Mouse (Mus musculus) small intestine, adult 2 months (tissue): ENCODE measurements around the gene Plppr2. TPM values are rescaled to one million over a fixed set of nuclear protein-coding genes. Genes with fewer than 3 reads are reported as not detected.

Experiments
- H3K27ac ChIP-seq: fragments of 200-500 bp; 2 replicates; pipeline ENCODE4 v1.5.1; 2012; ENCODE audit warnings: low read depth, low read length, control low read depth, inconsistent platforms; ENCODE audit not compliant: insufficient read depth
- H3K27me3 ChIP-seq: fragments of 200-500 bp; 2 replicates; pipeline ENCODE4 v1.6.1; 2012; ENCODE audit warnings: mild to moderate bottlenecking, moderate library complexity, low read length, inconsistent platforms; ENCODE audit not compliant: control insufficient read depth, insufficient read depth
- H3K36me3 ChIP-seq: fragments of 200-500 bp; 2 replicates; pipeline ENCODE4 v1.6.1; 2012; ENCODE audit warnings: mild to moderate bottlenecking, low read length, control low read depth, inconsistent platforms; ENCODE audit not compliant: control insufficient read depth, insufficient read depth
- H3K4me1 ChIP-seq: fragments of 200-500 bp; 2 replicates; pipeline ENCODE4 v1.6.1; 2012; ENCODE audit warnings: low read length, inconsistent platforms, mixed read lengths; ENCODE audit not compliant: control insufficient read depth, insufficient read depth, insufficient read length
- H3K4me3 ChIP-seq: fragments of 200-500 bp; 2 replicates; pipeline ENCODE4 v1.5.1; 2012; ENCODE audit warnings: low read depth, mild to moderate bottlenecking, control low read depth, inconsistent platforms, low read length, moderate library complexity
- CTCF ChIP-seq: fragments of 200-500 bp; IDR thresholded peaks from 2 replicates; pipeline ENCODE4 v1.5.1; 2012; ENCODE audit warnings: low read depth, mild to moderate bottlenecking, control low read depth, inconsistent platforms, low read length, moderate library complexity, mixed read lengths; ENCODE audit not compliant: insufficient replicate concordance, insufficient read length; ENCODE audit errors: extremely low read depth
- POLR2A ChIP-seq: fragments of 200-500 bp; IDR thresholded peaks from 2 replicates; pipeline ENCODE4 v1.6.1; 2012; ENCODE audit warnings: low read depth, mild to moderate bottlenecking, control low read depth, inconsistent platforms, low read length, moderate library complexity
- WGBS: fragments of 180-500 bp; shearing (Covaris S2); methylation state at CpG from one replicate; pipeline ENCODE4 v1.1.7; 2018; 5-methylcytosine and 5-hydroxymethylcytosine counted together
- polyA plus RNA-seq: library from polyadenylated mRNA; depleted of rRNA; stranded (reverse); fragments of >200 nt; gene quantifications from 2 replicates; pipeline ENCODE4 v1.2.3, GENCODE M21; 2012; rRNA removed

Gene Plppr2
- 5.2 and 5.5 TPM in 2 replicates for polyA plus RNA-seq

- Histone ChIP-seq H3K4me3 (peak within 1 kb of the TSS; percentile 63), H3K36me3 (no peaks in the 10 kb centered on the region), H3K4me1 (peaks cover 3% of the 10 kb centered on the region), H3K27ac (no peak within 1 kb of the TSS), H3K27me3 (no peaks in the 10 kb centered on the region)
- TF ChIP-seq CTCF = no peak
- TF ChIP-seq POLR2A = no peak
- WGBS = 4% methylated on average over 43 of the region's 43 CpGs
These were observed at the start of gene Plppr2 for GRCm38 (mm10) chr9:21936692-21937570. Gene Plppr2 (plus strand): TSS chr9:21937033.

- Histone ChIP-seq H3K36me3 (no peaks in the 10 kb centered on the region), H3K27ac (no peak overlapping the region), H3K4me3 (no peak overlapping the region), H3K27me3 (no peaks in the 10 kb centered on the region), H3K4me1 (no peaks in the 10 kb centered on the region)
- no peak for TF ChIP-seq POLR2A
- peak; percentile 48; the same call in 1 of the 2 replicates for TF ChIP-seq CTCF
- 40% methylated on average over 3 of the region's 3 CpGs for WGBS
These were observed 47.6 kb upstream of the Plppr2 start for GRCm38 (mm10) chr9:21889229-21889628.

GRCm38 (mm10) chr9:21901223-21901820, 35.5 kb upstream of the Plppr2 start:
- TF ChIP-seq POLR2A (no peak), CTCF (no peak)
- WGBS = 7% methylated on average over 10 of the region's 10 CpGs
- Histone ChIP-seq H3K4me3 (peak overlapping the region; percentile 51), H3K27me3 (0 out of 2 replicates have a peak, but pooled peaks cover 3% of the 10 kb centered on the region), H3K27ac (no peak overlapping the region), H3K4me1 (no peaks in the 10 kb centered on the region), H3K36me3 (no peaks in the 10 kb centered on the region)

GRCm38 (mm10) chr9:21904031-21904430, 32.8 kb upstream of the Plppr2 start:
- TF ChIP-seq CTCF (no peak), POLR2A (no peak)
- Histone ChIP-seq H3K27ac (no peak overlapping the region), H3K4me1 (no peaks in the 10 kb centered on the region), H3K4me3 (no peak overlapping the region), H3K27me3 (no peaks in the 10 kb centered on the region), H3K36me3 (no peaks in the 10 kb centered on the region)
- WGBS = 82% methylated on average over 4 of the region's 4 CpGs

- no peak for TF ChIP-seq POLR2A
- no peak for TF ChIP-seq CTCF
These were observed 28.6 kb upstream of the Plppr2 start for GRCm38 (mm10) chr9:21908216-21908615.

GRCm38 (mm10) chr9:21909474-21910223, 27.2 kb upstream of the Plppr2 start:
- WGBS = 83% methylated on average over 10 of the region's 10 CpGs
- H3K4me1 ChIP-seq = no peaks in the 10 kb centered on the region

More at GRCm38 (mm10) chr9:21908216-21908615, 28.6 kb upstream of the Plppr2 start:
- H3K4me3 ChIP-seq = no peak overlapping the region
- H3K4me1 ChIP-seq = no peaks in the 10 kb centered on the region
- H3K27ac ChIP-seq = no peak overlapping the region
- WGBS = 71% methylated on average over 11 of the region's 11 CpGs
- no peaks in the 10 kb centered on the region for H3K36me3 ChIP-seq
- no peaks in the 10 kb centered on the region for H3K27me3 ChIP-seq

More at GRCm38 (mm10) chr9:21909474-21910223, 27.2 kb upstream of the Plppr2 start:
- H3K27ac ChIP-seq = no peak overlapping the region
- H3K36me3 ChIP-seq = peaks cover 1% of the 10 kb centered on the region; the same call in 1 of the 2 replicates
- TF ChIP-seq POLR2A (no peak), CTCF (no peak)
- H3K27me3 ChIP-seq = no peaks in the 10 kb centered on the region
- H3K4me3 ChIP-seq = no peak overlapping the region
